Mouse (Mus musculus): ENCODE results near the gene Dct.

GRCm38 (mm10) chr14:118009541-118009940 lies 42.5 kb downstream of the Dct start:
- TF ChIP-seq CTCF (IDR thresholded peaks at IDR 0.05; ENCODE audit: borderline replicate concordance, extremely low read depth, insufficient read depth, insufficient read length) (no peak), POLR2A (IDR thresholded peaks at IDR 0.05; ENCODE audit: borderline replicate concordance, extremely low read depth, insufficient read depth, insufficient read length, poor library complexity, severe bottlenecking) (no peak)

Data from brain, embryonic 14.5 days (tissue).